Mouse (Mus musculus) thymus, adult 2 months (tissue): ENCODE data around the gene Vmn2r124.

Experiments
- CTCF ChIP-seq: fragments of 200-500 bp; IDR thresholded peaks from 2 replicates; pipeline ENCODE4 v1.5.1; 2012; ENCODE audit warnings: mild to moderate bottlenecking, control low read depth, low read length, moderate library complexity, borderline replicate concordance; ENCODE audit not compliant: control insufficient read depth, poor library complexity, insufficient read depth; ENCODE audit errors: extremely low read depth
- POLR2A ChIP-seq: fragments of 200-500 bp; IDR thresholded peaks from 2 replicates; pipeline ENCODE4 v1.6.1; 2012; ENCODE audit warnings: mild to moderate bottlenecking, low read length, control low read depth, moderate library complexity; ENCODE audit not compliant: control insufficient read depth, poor library complexity, insufficient read depth; ENCODE audit errors: extremely low read depth

GRCm38 (mm10) chr17:18049124-18049523, at the start of gene Vmn2r124:
- TF ChIP-seq POLR2A (no peak), CTCF (no peak)
